Mouse (Mus musculus) thymus, postnatal 36 days (tissue): ENCODE data around the gene Gimap9.
"Not testable (repeated sequence)": the region's sequence is repeated elsewhere in the genome, so short reads cannot be mapped to it uniquely, and the experiment has no call there.

ENCODE experiments used
- DNase-seq, 2 experiments: peaks; one replicate each; pipeline ENCODE4 v3.0.0; 2022; ENCODE audit warnings: mixed read lengths in 2 of 2

The Gimap9 gene

DNA sequence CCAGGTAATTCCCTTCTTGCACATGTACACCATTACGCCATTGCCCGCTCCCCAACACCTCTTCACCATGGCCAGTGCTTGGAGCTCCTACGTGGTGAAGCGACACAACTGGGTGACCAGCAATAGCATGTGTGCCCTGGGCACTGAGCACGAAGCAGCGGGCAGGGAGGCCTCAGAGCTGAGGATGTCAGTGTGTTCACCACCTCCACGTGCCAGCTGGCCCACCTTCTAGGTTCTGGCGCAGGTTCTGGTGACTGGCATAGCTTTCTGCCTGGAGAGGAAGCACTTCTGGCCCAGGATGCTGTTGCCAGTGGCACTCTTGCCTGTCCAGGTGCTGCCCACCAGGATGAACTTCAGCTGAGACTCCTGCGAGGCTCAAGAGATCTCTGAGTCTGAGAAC lies 10.5 kb upstream of the Gimap9 start:
- DNase-seq: no peak

DNA sequence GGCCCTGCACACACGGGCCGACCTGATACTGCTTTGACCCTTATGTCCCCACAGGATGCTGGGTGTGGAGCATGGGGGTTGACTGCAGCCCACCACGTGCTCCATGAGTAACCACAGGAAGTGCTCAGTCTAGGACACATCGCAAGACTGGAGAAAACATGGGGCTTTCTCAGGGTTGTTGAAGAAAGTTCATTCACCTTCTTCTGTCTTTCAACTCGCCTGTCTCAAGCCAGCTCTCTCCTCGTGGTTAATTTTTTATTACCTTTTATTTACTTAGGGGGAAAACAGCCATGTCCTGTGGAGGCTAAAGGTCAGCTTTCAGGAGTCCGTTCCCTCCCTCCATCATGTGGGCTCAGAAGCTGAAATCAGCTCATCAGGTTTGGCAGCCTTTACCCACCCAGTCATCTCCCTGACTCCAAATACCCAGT lies 9.8 kb upstream of the Gimap9 start:
- peak in 1 of 2 experiments; percentile 32 for DNase-seq

DNA sequence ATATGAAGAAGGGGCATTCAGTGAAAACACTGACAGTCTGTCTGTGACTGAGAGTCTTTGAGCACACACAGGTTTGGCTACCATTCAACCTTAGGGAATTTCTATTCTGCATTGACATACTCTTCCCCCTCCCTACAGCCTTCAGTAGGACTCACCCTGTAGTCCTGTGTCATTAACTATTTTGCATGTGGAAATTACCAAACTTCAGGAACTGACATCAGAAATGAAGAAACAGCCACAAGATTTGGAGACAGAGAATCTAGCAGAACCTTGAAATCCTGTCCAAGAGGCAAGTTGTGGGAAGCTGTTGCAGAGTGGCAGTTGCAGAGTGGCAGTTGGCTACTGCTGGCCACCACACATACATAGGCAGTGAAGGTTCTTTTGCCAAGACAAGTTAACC lies 7.9 kb upstream of the Gimap9 start:
- DNase-seq: no peak

- DNase-seq: no peak
These were observed 6.4 kb upstream of the Gimap9 start for GRCm38 (mm10) chr6:48669446-48669969.

- peak; percentile 30 to 43 for DNase-seq
These were observed 1.5 kb upstream of the Gimap9 start for GRCm38 (mm10) chr6:48674291-48675058.

GRCm38 (mm10) chr6:48675400-48675930 lies 464 bp upstream of the Gimap9 start:
- no peak for DNase-seq

- DNase-seq: no peak
These were observed 1.0 kb downstream of the Gimap9 start for GRCm38 (mm10) chr6:48676860-48677415.

- DNase-seq: peak in 1 of 2 experiments; percentile 35
These were observed 1.8 kb downstream of the Gimap9 start for GRCm38 (mm10) chr6:48677492-48678345.

- no peak for DNase-seq
These were observed 2.5 kb downstream of the Gimap9 start for GRCm38 (mm10) chr6:48678391-48678790.

DNA sequence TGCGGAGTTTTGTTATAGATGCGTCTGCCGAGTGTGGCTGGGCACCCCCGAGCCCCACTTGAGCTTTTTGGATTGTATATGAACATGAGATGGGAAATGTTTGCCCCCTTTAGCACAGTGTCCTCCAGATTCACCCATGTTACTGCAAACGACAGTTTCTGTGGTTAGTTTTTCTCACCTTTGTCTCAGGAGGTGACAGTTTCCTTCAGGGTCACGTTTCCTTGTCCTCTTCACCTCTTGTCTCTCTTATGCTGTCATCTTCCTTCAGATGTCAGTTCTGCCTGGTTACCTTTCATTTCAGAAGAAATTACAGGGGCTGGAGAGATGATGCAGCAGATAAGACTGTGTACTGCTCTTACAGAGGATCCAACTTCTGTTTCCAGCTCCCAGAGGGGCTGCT lies 3.8 kb downstream of the Gimap9 start:
- no peak for DNase-seq

DNA sequence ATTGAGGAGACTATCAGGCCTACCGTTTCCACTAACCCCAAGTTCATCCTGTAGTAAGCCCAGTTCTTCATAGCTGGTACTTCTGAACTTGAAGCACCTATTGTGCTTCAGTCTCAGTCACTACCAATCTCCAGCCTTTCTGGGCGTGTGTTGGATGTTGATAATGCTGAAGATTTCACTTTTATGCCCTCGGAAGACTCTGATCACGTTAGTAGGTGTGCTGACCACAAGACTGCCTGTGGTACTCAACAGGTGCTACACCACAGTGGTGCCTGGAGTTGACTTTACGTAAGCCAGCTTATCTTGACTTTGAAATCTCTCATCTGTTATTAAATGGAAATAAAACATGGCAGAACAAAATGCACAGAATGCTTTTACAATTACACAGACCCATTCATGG lies 4.5 kb downstream of the Gimap9 start:
- no peak for DNase-seq

DNA sequence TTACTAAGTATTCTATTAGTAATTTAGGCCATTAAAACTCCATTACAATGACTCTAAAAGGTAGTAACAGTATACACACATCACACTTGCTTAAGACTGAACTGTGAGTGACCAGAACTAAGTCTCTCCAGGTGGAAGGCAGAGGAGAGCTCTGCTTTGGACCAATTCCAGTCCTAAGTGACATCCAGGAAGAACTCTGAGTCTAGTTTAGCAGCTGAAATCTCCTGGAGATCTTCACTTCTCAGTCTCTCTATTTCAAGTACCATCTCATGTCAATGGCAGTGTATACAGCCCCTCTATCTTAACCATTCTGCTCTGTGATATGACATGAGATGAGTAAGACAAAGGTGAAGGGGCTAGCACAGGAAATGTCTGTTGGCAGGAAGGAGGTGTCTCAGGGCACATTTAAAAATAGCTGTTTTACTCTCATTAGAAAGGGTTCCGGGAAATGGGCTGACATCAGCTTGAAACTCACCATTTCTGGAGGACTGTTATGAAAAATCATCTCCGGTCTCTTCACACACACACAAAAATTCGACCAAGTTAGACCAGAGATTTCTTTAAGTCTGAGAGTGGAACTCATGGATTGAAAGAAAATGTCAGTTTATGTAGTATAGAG lies 5.7 kb downstream of the Gimap9 start:
- no peak for DNase-seq

DNA sequence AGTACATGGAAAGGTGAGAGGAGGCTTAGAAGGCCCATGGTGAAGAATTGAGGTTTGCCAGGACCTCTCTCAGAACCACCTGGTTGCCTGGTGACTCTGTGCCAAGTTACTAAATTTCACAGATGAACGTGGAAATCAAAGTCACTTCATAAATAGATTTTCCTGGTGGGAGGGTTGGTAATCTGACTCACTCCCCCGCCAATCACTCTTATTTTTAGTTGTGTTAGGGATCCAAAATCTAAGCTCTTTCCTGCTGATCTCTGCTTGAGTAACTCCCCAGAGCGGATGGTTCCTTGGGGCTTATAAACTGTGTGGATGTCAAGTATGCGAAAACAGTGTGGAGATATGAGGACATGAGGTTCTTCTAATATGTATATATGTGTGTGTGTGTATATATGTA lies 6.3 kb downstream of the Gimap9 start:
- DNase-seq: no peak

DNA sequence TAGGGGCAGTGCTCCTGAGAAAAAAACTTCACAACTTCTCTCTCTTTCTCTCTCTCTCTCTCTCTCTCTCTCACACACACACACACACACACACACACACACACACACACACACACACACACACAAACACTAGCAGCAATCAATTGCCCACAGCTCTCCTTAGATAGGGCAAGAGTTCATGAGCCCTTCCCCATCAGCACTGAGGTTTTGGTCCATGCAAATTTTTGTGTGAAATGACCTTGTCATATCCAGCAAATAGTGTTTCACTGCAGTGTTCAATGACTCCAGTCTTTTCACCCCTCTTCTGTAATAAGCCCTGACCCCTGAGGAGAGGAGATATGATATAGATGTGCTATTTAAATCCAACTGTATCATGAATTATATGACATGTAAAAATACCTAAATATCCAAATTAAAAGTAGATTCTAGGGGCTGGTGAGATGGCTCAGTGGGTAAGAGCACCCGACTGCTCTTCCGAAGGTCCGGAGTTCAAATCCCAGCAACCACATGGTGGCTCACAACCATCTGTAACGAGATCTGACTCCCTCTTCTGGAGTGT lies 7.4 kb downstream of the Gimap9 start:
- not testable (repeated sequence) for DNase-seq

GRCm38 (mm10) chr6:48684319-48684718 lies 8.4 kb downstream of the Gimap9 start, which contains the start of gene Gimap4:
TSS of gene Gimap4 (plus strand) at chr6:48684549.
- DNase-seq: no peak

DNA sequence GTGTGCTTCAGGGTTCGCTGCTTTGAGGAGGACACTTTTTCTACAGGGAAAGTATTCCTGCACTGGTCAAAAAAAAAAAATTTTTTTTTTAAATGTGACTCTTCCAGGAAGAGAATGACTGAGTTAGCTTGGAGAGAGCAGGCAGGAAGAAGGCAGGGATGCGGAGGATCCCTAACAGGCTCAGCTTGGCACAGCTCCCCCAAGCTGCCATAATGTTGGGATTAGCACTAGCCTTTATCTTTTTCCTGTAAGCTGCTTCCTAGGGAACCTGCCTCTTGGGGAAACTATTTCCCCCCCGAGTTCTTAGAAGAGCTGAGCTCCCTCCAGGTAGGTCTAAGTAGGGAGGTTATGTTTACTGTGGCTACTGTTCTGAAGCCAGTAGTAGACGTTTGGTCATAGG lies 8.9 kb downstream of the Gimap9 start:
- DNase-seq: no peak

- no peak for DNase-seq
These were observed 9.3 kb downstream of the Gimap9 start for GRCm38 (mm10) chr6:48685251-48685650.

GRCm38 (mm10) chr6:48685694-48686665 lies 10.1 kb downstream of the Gimap9 start:
- DNase-seq: no peak

- no peak for DNase-seq
These were observed 11.1 kb downstream of the Gimap9 start for GRCm38 (mm10) chr6:48687077-48687476.

- DNase-seq: no peak
These were observed 13.4 kb downstream of the Gimap9 start for GRCm38 (mm10) chr6:48689320-48689719.

GRCm38 (mm10) chr6:48692962-48693361 lies 17.0 kb downstream of the Gimap9 start:
- DNase-seq: no peak
